Mouse (Mus musculus): ENCODE measurements around the gene Emx2. TPM values are rescaled to one million over a fixed set of nuclear protein-coding genes. Genes with fewer than 3 reads are reported as not detected.

Gene Emx2
- total RNA-seq, 1 experiment, result 0.36 TPM

GRCm38 (mm10) chr19:59451441-59451951, 6.7 kb upstream of the Emx2 start:
- no peaks in the 10 kb centered on the region for H3K36me3 ChIP-seq (ENCODE audit: control insufficient read depth, insufficient read depth, low read length, poor library complexity, severe bottlenecking)
- no peaks in the 10 kb centered on the region for H3K4me1 ChIP-seq (ENCODE audit: control insufficient read depth in 2 of 2, insufficient read depth in 2 of 2, low read length in 2 of 2, poor library complexity in 1 of 2)
- no peak overlapping the region for H3K27ac ChIP-seq (ENCODE audit: insufficient read depth, low read depth, low read length, poor library complexity, severe bottlenecking)
- in situ Hi-C loops (cut with MboI; ENCODE audit: low sequenced_read_pairs in 2 of 2, unreplicated experiment in 2 of 2), result loop anchor here in 1 of 2 experiments (5.0 kb wide), 1 partner anchor 706 kb away; no protein-coding TSS in a partner anchor
- no peak overlapping the region for H3K9ac ChIP-seq (ENCODE audit: insufficient read depth, low read depth, low read length, poor library complexity, severe bottlenecking)
- no peaks in the 10 kb centered on the region for H3K9me3 ChIP-seq (ENCODE audit: control insufficient read depth, insufficient read depth, low read depth, low read length)
- H3K4me3 ChIP-seq (ENCODE audit: insufficient read depth in 1 of 2, low read depth in 1 of 2, low read length in 2 of 2, poor library complexity in 1 of 2, severe bottlenecking in 1 of 2), result peak overlapping the region in 1 of 2 experiments; percentile 29; a peak in 2 of 4 replicates
- no peak for TF ChIP-seq HCFC1 (IDR thresholded peaks at IDR 0.05; ENCODE audit: borderline replicate concordance, insufficient read depth, low read length)
- no peak for TF ChIP-seq ZNF384 (IDR thresholded peaks at IDR 0.05; ENCODE audit: low read depth, low read length)
- DNase-seq (ENCODE audit: low read depth, low spot score), result no peak

- Histone ChIP-seq H3K36me3 (ENCODE audit: control insufficient read depth, insufficient read depth, low read length, poor library complexity, severe bottlenecking) (no peaks in the 10 kb centered on the region), H3K27ac (ENCODE audit: insufficient read depth, low read depth, low read length, poor library complexity, severe bottlenecking) (no peak overlapping the region), H3K9me3 (ENCODE audit: control insufficient read depth, insufficient read depth, low read depth, low read length) (no peaks in the 10 kb centered on the region), H3K4me1 (ENCODE audit: control insufficient read depth in 2 of 2, insufficient read depth in 2 of 2, low read length in 2 of 2, poor library complexity in 1 of 2) (no peaks in the 10 kb centered on the region), H3K9ac (ENCODE audit: insufficient read depth, low read depth, low read length, poor library complexity, severe bottlenecking) (no peak overlapping the region), H3K4me3 (ENCODE audit: insufficient read depth in 1 of 2, low read depth in 1 of 2, low read length in 2 of 2, poor library complexity in 1 of 2, severe bottlenecking in 1 of 2) (no peak overlapping the region)
- no peak for TF ChIP-seq ZC3H11A (IDR thresholded peaks at IDR 0.05; ENCODE audit: borderline replicate concordance, low read depth, low read length)
- TF ChIP-seq ZNF384 (IDR thresholded peaks at IDR 0.05; ENCODE audit: low read depth, low read length), result no peak
- no peak for TF ChIP-seq HCFC1 (IDR thresholded peaks at IDR 0.05; ENCODE audit: borderline replicate concordance, insufficient read depth, low read length)
- TF ChIP-seq MAFK (IDR thresholded peaks at IDR 0.05; ENCODE audit: insufficient read depth, low read depth, low read length), result no peak
- in situ Hi-C loops (cut with MboI; ENCODE audit: low sequenced_read_pairs in 2 of 2, unreplicated experiment in 2 of 2), result loop anchor here in 1 of 2 experiments (5.0 kb wide), 1 partner anchor 705 kb away; no protein-coding TSS in a partner anchor
- DNase-seq (ENCODE audit: low read depth, low spot score), result no peak
These were observed 5.9 kb upstream of the Emx2 start for GRCm38 (mm10) chr19:59452321-59452720.

- H3K9me3 ChIP-seq (ENCODE audit: control insufficient read depth, insufficient read depth, low read depth, low read length), result no peaks in the 10 kb centered on the region
- H3K27ac ChIP-seq (ENCODE audit: insufficient read depth, low read depth, low read length, poor library complexity, severe bottlenecking), result no peak overlapping the region
- DNase-seq (ENCODE audit: low read depth, low spot score), result no peak
- no peak overlapping the region for H3K4me3 ChIP-seq (ENCODE audit: insufficient read depth in 1 of 2, low read depth in 1 of 2, low read length in 2 of 2, poor library complexity in 1 of 2, severe bottlenecking in 1 of 2)
- H3K36me3 ChIP-seq (ENCODE audit: control insufficient read depth, insufficient read depth, low read length, poor library complexity, severe bottlenecking), result no peaks in the 10 kb centered on the region
- in situ Hi-C loops (cut with MboI; ENCODE audit: low sequenced_read_pairs in 2 of 2, unreplicated experiment in 2 of 2), result loop anchor here in 1 of 2 experiments (5.0 kb wide), 1 partner anchor 704 kb away; no protein-coding TSS in a partner anchor
- H3K9ac ChIP-seq (ENCODE audit: insufficient read depth, low read depth, low read length, poor library complexity, severe bottlenecking), result no peak overlapping the region
- H3K4me1 ChIP-seq (ENCODE audit: control insufficient read depth in 2 of 2, insufficient read depth in 2 of 2, low read length in 2 of 2, poor library complexity in 1 of 2), result 0 out of 4 replicates have a peak, but pooled peaks cover 0 to 2% of the 10 kb centered on the region in 2 experiments
- TF ChIP-seq ZNF384 (IDR thresholded peaks at IDR 0.05; ENCODE audit: low read depth, low read length) (no peak), MAFK (IDR thresholded peaks at IDR 0.05; ENCODE audit: insufficient read depth, low read depth, low read length) (no peak), HCFC1 (IDR thresholded peaks at IDR 0.05; ENCODE audit: borderline replicate concordance, insufficient read depth, low read length) (no peak), CHD2 (IDR thresholded peaks at IDR 0.05; ENCODE audit: low read depth, low read length) (no peak), ZC3H11A (IDR thresholded peaks at IDR 0.05; ENCODE audit: borderline replicate concordance, low read depth, low read length) (no peak)
These were observed 4.6 kb upstream of the Emx2 start for GRCm38 (mm10) chr19:59453591-59453990.

GRCm38 (mm10) chr19:59454196-59454595, 4.0 kb upstream of the Emx2 start:
- no peak for TF ChIP-seq HCFC1 (IDR thresholded peaks at IDR 0.05; ENCODE audit: borderline replicate concordance, insufficient read depth, low read length)
- TF ChIP-seq ZC3H11A (IDR thresholded peaks at IDR 0.05; ENCODE audit: borderline replicate concordance, low read depth, low read length), result peak; percentile 38; the same call in 1 of the 2 replicates
- TF ChIP-seq MAFK (IDR thresholded peaks at IDR 0.05; ENCODE audit: insufficient read depth, low read depth, low read length), result no peak
- 0 out of 4 replicates have a peak, but pooled peaks cover 0 to 2% of the 10 kb centered on the region in 2 experiments for H3K4me1 ChIP-seq (ENCODE audit: control insufficient read depth in 2 of 2, insufficient read depth in 2 of 2, low read length in 2 of 2, poor library complexity in 1 of 2)
- no peak overlapping the region for H3K9ac ChIP-seq (ENCODE audit: insufficient read depth, low read depth, low read length, poor library complexity, severe bottlenecking)
- DNase-seq (ENCODE audit: low read depth, low spot score), result no peak
- H3K4me3 ChIP-seq (ENCODE audit: insufficient read depth in 1 of 2, low read depth in 1 of 2, low read length in 2 of 2, poor library complexity in 1 of 2, severe bottlenecking in 1 of 2), result no peak overlapping the region
- H3K36me3 ChIP-seq (ENCODE audit: control insufficient read depth, insufficient read depth, low read length, poor library complexity, severe bottlenecking), result no peaks in the 10 kb centered on the region
- no peak overlapping the region for H3K27ac ChIP-seq (ENCODE audit: insufficient read depth, low read depth, low read length, poor library complexity, severe bottlenecking)
- in situ Hi-C loops (cut with MboI; ENCODE audit: low sequenced_read_pairs in 2 of 2, unreplicated experiment in 2 of 2), result loop anchor here in 1 of 2 experiments (5.0 kb wide), 1 partner anchor 703 kb away; no protein-coding TSS in a partner anchor
- no peaks in the 10 kb centered on the region for H3K9me3 ChIP-seq (ENCODE audit: control insufficient read depth, insufficient read depth, low read depth, low read length)

- no peak overlapping the region for H3K27ac ChIP-seq (ENCODE audit: insufficient read depth, low read depth, low read length, poor library complexity, severe bottlenecking)
- H3K9me3 ChIP-seq (ENCODE audit: control insufficient read depth, insufficient read depth, low read depth, low read length), result no peaks in the 10 kb centered on the region
- no peak overlapping the region for H3K9ac ChIP-seq (ENCODE audit: insufficient read depth, low read depth, low read length, poor library complexity, severe bottlenecking)
- TF ChIP-seq ZC3H11A (IDR thresholded peaks at IDR 0.05; ENCODE audit: borderline replicate concordance, low read depth, low read length) (no peak), ZNF384 (IDR thresholded peaks at IDR 0.05; ENCODE audit: low read depth, low read length) (no peak), MAFK (IDR thresholded peaks at IDR 0.05; ENCODE audit: insufficient read depth, low read depth, low read length) (no peak), CHD2 (IDR thresholded peaks at IDR 0.05; ENCODE audit: low read depth, low read length) (no peak), HCFC1 (IDR thresholded peaks at IDR 0.05; ENCODE audit: borderline replicate concordance, insufficient read depth, low read length) (no peak)
- DNase-seq (ENCODE audit: low read depth, low spot score), result no peak
- no peak overlapping the region for H3K4me3 ChIP-seq (ENCODE audit: insufficient read depth in 1 of 2, low read depth in 1 of 2, low read length in 2 of 2, poor library complexity in 1 of 2, severe bottlenecking in 1 of 2)
- peaks cover 0 to 4% of the 10 kb centered on the region in 2 experiments; a peak in 1 of 4 replicates for H3K4me1 ChIP-seq (ENCODE audit: control insufficient read depth in 2 of 2, insufficient read depth in 2 of 2, low read length in 2 of 2, poor library complexity in 1 of 2)
- H3K36me3 ChIP-seq (ENCODE audit: control insufficient read depth, insufficient read depth, low read length, poor library complexity, severe bottlenecking), result no peaks in the 10 kb centered on the region
- in situ Hi-C loops (cut with MboI; ENCODE audit: low sequenced_read_pairs in 2 of 2, unreplicated experiment in 2 of 2), result no loop called here
These were observed 2.5 kb upstream of the Emx2 start for GRCm38 (mm10) chr19:59455671-59456070.

Data from ES-E14 (cell line).